Mouse (Mus musculus) gonadal fat pad, adult 2 months (tissue): Measurements from ENCODE around the gene Srarp. TPM values are rescaled to one million over a fixed set of nuclear protein-coding genes. Genes with fewer than 3 reads are reported as not detected.

ENCODE experiments used
- DNase-seq: peaks from one replicate; pipeline ENCODE4 v3.0.0-alpha.2; 2012; ENCODE audit warnings: low read depth
- polyA plus RNA-seq: library from polyadenylated mRNA; depleted of rRNA; stranded (reverse); fragments of >200 nt; gene quantifications from 2 replicates; pipeline ENCODE4 v1.2.3, GENCODE M21; 2012; rRNA removed

Srarp gene
- 0.81 and 1.3 TPM in 2 replicates for polyA plus RNA-seq

DNA sequence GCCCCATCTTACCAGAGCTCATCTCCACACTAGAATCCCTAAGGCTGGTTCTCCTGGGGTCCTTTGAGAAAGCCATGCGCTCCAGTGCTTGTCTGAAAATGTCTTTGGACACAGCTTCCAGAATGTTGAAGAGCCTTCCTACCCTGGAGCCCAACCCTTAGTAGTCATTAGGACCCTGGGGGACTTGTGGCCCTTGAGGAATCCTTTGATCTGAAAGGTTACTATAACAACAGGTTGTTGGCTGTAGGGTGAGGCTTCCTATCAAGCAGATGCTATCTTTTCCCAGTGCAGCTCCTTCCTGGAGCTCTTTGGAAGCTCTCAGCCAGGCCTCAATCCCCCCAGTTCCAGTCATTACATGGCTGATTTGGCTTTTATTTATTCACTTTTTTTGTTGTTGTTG lies at the start of gene Srarp:
Gene Srarp, minus strand, starts transcription at position 132 of the 400 bp plus-strand sequence.
- no peak for DNase-seq

DNA sequence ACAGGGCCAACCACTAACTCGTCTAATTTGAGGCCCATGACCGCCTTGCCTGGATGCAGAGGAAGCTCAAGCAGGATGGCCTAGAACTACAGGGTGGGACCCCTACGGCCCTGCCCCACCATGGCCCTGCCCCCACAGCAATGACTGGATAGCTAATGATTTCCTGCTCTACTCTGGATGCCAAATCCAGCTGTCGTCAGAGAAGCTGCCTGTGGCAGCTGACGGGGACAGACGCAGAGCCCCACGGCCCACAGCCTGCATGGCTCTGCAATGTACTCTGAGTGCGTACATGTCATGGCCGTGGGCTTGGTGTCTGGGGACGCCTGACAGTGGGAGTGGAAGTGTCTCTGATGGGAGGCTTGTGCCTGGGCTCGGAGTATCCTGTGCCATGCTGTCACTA lies 48.2 kb upstream of the Srarp start:
- DNase-seq, result no peak

DNA sequence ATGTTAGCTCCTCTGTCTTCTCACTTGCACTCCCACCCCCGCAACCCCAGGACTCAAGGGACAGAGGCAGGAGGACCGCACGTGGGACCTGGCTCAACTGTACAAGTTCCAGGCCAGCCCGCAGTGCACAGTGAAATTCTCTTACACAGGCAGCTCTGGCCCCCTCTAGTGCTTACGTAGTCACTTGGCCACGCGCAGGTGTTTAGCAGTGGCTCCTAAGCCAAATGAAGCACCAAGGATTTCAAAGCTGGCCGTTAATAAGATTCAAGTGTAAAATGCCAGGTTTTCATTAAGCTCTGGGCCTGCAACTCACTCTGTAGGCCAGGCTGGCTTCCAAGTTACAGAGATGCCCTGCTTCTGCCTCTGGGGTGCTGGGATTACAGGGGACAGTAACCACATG lies 43.5 kb upstream of the Srarp start:
- DNase-seq, result no peak

DNA sequence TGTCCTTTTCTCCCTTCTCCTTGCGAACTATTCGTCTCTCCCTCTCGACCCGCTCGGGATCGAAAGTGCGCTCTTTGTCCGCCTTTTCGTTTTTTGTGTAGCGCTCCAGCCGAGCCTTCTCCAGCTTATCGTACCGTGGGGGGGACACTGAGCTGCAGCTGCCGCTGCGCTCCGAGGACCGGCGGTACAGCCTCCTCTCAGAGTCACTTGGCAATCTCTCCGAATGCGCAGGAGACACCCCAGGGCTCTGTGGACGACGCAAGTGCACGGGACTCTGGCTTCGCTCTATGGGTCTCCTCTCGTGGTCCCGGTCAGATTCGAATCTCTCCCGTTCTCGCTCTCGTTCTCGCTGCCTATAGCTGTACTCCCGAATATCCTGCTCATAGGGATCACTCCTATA lies 42.9 kb upstream of the Srarp start:
- no peak for DNase-seq

DNA sequence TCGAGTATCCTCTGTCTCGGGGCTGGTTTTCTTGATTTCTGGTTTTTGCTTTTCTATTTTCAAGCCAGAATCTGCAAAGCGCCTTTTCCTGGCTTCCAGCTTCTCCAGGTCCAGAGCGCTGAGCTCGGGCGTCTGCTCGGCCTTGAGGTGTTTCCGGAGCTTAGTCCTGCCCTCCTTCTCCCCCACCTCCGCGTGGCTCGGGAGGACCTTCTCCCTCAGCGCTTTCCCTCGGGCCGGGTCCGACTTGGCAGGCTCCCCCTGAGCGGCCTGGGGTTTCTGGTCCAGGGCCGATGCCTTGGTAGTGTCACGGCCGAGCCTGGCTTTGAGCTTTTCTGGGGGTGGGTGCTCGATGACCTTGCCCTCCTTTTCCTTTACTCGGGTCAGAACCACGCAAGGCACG lies 42.3 kb upstream of the Srarp start:
- no peak for DNase-seq

DNA sequence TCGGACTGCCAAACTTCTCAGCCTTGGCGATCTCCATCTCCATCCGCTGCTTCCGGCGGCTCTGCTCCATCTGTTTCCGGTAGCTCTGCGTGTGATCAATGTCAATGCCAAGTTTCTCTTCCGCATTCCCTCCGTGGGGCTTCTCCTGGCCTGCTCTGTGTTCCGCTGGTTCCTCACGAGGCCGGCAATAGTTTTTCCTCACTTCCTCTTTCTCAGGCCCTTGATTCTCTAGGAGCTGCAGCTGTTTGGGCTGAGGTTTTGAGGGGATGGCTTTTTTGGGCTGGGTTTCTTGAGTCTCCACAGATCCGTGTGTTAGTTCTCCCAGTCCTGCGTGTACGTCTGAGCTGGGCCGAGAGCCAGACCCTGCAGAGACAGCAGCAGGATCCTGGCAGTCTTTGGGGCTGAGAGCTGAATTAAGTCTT lies 41.8 kb upstream of the Srarp start:
- no peak for DNase-seq

DNA sequence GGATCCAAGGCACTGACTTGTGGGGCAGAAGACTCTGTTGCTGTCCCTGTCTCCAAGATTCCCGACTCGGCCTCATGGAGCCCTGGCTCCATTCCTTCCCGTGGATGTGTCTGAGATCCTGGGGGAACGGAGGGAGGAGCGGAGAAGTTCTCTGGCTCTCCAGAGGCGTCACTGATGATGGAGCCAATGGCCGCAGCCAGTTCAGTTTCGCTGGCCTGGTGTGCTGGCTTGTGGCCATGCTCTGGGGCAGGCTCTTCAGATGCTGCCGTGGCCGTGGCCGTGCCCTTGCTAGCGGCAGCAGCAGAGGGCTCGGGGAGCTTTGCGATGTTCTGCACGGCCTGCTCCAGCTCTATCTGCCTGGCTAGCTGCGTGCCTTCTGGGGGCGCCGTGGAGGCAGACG lies 38.5 kb upstream of the Srarp start:
- no peak for DNase-seq

DNA sequence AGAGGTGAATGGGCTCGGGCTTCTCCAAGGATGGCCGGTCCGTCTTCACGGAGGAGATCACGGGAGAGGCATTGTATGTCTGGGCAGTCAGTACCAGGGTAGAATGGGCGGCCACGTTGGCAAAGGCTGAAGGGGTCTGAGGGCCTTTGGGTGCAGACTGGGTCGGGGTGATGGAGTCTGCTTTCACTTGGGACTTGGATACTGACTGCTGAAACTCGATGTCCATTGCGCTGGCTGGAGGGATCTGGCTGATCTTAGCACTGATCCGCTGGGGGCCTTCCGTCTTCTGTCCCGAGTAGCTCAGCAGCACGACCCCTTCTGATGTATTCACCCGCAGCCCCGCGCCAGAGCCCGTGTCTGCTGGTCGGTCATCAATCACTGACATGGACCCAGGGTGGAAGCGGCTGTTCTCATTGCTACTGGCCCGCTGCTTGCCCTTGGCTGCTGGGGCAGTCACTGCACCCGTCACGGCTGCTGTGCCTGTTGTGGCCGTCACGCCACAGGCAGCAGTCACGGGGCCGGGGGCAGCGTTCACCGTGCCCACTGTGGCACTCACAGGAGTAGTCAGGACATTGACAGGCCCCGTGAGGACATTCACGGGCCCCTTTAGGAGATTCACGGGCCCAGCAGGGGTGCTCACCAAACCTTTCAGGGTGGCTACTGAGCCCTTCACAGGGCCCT lies 36.9 kb upstream of the Srarp start:
- DNase-seq, result no peak

DNA sequence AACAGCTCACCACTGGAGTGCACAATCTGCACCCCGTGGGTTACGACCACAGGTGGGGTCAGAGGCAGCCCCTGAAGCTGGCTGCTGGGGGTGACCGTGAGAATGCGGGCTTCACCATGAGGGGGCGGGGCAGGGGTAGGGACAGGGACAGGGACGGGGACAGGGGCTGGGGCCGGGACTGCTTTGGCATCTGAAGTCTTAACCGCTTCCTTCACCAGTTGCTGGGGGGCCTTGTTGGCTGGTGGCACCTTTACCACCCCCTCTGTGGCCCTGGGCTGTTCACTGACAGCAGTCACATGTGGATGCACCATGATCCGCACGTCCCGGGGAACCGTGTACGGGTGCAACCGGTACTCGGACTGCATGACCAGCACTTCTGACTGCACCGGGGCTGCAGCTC lies 35.6 kb upstream of the Srarp start:
- no peak for DNase-seq

DNA sequence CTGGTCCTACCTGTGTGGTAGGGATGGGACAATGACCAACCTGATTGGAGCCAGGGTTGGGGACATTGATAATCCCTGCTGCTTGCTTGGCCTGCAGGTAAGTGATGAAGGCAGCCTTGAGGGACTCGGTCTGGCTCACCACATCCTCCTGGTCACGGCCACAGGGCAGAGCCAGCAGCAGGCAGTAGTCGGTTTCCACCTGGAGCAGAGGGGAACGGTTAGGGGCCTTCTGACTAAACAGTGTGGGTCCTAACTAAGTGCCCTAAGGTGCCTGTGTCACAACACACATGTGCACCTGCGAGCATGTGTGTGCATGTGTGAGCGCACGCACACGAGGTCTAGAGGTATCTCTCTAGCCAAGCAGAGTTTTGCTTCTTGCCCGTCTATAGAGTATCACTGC lies 33.4 kb upstream of the Srarp start:
- no peak for DNase-seq

DNA sequence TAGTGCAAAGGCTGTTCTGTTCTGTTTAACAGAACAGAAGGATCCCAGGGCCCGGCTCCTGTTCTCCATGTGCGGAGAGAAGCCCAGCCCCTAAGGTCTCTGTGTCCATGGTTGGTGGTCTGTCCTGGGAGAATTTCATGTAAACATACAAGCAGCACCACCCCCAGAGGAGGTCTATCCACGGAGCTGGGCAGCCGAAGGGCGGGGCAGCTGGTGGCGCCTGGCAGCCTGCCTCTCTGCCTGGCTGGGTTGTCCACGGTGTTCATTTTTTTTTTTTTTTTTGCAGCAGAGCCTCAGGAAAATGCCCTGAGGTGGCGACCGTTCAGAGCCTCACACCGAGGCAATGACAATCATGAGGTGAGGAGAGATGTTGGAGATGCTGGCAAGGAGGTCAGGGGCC lies 32.7 kb upstream of the Srarp start:
- no peak for DNase-seq

DNA sequence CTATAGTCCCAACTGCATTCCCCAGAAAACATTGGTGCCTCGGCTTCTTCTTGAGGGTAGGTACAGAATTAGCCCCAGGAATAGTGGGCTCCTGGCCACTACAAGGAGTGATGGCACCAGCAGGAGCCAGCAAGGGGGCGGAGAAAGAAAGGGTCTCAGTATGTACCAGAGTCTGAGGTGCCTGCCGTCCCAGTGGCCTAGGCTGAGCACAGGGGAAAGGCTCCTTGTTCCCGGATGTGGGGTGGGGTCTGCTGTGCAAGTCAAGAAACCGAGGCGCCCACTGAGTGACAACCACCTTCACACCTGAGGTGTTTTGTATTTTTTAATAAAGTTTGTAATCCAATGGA lies 31.6 kb upstream of the Srarp start:
- no peak for DNase-seq

DNA sequence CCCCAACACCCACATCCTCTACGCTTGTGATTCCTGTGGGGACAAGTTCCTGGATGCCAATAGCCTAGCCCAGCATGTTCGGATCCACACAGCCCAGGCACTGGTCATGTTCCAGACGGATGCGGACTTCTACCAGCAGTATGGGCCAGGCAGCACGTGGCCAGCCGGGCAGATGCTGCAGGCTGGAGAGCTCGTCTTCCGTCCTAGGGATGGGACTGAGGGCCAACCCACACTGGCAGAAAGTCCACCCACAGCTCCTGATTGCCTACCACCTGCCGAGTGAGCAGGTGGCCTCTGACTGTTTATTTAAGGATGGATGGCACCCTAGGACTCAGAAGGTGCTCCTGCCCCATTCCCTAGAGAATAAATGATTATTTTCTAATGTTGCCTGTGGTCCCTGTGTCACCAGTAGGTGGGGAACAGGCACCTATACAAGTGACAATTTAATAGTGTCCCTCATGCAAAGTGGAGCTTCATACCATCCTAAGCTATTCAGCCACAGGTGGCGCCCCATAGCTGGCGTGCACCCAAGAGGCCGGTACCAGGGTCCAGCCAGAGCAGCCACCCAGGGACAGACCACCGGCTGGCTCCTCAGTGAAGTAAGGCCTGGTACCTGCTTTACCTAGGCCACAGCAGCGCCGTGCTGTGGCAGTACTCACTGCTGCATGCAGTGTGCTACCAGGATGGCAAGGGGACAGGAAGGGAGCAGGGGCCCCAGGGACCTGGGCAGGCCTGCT lies 31.1 kb upstream of the Srarp start:
- no peak for DNase-seq

DNA sequence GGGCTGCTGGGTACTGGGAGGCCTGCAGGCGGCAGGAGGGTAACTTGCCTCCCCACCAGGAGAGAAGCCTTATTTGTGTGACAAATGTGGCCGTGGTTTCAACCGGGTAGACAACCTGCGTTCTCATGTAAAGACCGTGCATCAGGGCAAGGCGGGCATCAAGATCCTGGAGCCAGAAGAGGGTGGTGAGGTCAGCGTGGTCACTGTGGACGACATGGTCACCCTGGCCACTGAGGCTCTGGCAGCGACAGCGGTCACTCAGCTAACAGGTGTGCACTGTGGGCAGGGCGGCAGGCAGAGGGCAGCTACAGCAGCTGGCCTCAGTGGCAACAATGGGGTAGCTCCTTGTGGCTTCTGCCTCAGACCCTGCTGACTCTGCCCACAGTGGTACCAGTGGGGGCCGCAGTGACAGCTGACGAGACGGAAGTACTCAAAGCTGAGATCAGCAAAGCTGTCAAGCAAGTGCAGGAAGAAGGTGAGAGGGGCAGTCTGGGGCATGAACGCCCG lies 30.4 kb upstream of the Srarp start:
- no peak for DNase-seq

DNA sequence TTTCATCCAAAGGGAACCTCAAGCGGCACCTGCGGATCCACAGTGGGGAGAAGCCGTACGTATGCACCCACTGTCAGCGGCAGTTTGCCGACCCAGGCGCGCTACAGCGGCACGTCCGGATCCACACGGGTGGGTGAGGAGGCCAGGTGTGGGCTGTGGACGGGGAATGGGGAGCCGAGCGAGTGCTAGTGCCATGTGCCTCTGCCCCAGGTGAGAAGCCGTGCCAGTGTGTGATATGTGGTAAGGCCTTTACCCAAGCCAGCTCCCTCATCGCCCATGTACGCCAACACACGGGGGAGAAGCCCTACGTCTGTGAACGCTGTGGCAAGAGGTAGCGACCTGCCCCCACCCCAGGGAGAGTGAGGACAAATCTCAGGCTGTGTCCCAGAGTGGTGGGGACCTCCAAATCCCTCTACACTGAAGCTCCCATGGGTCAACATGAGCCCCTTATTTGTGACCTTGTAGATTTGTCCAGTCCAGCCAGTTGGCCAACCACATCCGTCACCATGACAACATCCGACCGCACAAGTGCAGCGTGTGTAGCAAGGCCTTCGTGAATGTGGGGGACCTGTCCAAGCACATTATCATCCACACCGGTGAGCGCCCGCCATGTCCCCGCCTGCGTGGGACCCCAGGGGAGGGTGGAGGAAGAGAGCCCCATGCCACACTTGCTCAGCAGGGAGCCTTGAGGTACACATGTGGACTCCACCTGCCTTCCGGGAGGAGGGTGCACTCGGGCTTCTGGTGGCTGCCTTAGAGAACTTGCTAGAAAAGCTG lies 29.8 kb upstream of the Srarp start:
- no peak for DNase-seq

DNA sequence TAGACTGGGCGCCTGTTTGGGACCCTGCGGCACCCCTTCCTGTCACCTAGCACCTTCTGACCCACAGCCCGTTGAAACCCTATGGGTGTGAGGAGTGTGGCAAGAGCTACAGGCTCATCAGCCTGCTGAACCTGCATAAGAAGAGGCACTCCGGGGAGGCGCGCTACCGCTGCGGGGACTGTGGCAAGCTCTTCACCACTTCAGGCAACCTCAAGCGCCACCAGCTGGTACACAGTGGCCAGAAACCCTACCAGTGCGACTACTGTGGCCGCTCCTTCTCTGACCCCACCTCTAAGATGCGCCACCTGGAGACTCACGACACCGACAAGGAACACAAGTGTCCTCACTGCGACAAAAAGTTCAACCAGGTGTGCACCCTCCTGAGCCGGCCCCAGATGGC lies 28.8 kb upstream of the Srarp start:
- no peak for DNase-seq

DNA sequence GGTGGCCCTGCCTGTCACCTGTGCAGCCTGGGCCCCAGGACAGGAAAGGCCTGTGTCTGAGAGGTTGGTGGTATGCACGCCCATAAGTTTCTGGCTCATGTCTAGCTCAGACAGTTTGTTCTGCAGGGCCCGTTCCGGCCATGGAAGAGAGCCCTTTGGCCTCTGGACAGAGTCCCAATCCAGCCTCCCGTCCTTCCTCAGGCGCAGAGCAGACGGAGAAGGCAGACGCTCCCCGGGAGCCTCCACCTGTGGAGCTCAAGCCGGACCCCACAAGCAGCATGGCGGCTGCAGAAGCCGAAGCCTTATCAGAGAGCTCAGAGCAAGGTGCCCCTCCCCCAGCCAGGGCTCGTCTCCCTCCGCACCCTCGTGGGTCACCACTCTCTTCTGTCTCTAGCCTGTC lies 27.6 kb upstream of the Srarp start:
- no peak for DNase-seq

DNA sequence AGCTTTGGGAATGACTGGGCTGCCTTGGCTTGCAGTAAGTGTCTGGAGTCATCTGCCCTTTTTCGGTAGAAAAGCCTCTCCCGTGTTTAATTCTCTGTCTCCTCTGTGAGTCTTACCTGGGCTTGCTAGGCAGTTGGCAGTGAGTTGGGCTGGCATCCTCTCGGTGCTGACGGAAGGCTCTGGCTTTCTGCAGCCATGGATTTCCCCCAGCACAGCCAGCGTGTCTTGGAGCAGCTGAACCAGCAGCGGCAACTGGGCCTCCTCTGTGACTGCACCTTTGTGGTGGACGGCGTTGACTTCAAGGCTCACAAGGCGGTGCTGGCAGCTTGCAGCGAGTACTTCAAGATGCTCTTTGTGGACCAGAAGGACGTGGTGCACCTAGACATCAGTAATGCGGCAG lies 25.7 kb upstream of the Srarp start:
- DNase-seq, result no peak

DNA sequence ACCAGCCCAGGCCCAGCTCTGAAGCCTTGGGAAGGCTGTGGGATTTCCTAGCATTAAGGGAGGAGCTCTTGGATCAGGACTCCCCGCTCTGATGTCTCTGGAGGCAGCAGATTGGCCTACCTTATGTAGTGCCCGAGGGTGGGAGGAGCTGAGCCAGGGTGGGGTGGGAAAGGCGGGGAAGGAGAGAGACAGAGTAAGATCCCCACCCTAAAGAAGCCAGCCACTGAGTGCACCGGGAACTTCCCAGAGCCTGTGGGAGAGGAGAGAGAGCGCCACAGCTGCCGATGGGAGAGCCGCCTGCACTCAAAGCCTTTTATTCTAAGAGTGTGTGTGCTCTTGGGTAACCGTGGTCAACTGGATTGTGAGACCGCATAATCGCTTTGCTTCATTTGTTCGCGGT lies 25.2 kb upstream of the Srarp start:
- no peak for DNase-seq

DNA sequence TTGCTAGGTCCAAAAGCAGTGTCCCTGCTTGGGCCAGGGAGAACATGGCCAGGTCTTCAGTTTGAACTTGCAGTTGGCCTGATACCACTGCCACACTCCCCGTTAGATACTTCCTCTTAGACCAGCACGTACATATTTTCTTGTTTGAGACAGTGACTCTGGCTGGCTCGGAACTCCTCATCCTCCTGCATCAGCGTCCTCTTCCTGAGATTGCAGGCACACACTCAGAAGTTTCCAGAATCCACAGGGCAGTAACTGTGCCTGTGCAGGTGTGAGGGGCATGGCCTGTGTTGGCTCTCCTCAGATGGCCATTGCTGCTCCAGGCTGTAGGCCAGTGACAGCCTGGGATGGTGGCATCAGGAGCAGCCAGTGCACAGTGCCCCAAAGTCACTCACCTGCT lies 24.6 kb upstream of the Srarp start:
- DNase-seq, result no peak

DNA sequence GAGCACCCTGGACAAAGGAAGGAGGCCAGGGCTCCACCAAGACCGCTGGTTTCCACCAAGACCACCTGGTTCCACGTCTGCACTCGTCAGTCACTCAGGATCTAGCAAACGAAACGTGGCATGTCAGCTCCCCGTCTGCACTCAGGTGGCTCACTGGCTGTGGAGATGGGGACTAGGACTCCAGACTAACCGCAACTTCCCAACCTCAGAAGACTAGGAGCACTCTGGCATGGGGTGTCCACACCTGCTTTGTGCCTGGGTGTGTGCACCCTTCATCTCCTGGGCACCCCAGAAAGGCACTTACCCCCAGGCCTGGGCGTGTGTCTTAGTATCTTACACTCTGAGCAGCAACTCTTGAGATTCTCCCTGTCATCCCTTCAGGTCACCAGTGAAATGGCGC lies 23.9 kb upstream of the Srarp start:
- DNase-seq, result no peak

DNA sequence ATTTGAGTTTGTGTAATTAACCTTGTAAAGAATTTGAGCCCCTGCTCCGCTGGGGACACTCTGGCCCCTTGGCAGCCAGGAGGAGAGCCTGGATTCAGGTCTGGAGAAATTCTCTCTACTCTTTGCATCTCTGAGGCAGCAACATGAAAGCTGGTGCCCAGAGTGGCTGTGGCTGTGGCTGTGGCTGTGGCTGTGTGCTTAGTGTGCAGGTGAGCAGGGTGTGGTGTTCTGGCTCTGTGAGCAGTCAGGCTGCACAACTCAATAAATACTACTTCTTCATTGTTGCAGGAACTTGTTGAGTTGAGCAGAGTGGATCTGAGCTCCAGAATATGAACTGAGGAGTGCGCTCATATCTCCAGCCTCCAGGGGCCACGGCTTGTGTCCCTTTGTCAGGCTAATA lies 23.0 kb upstream of the Srarp start:
- no peak for DNase-seq

DNA sequence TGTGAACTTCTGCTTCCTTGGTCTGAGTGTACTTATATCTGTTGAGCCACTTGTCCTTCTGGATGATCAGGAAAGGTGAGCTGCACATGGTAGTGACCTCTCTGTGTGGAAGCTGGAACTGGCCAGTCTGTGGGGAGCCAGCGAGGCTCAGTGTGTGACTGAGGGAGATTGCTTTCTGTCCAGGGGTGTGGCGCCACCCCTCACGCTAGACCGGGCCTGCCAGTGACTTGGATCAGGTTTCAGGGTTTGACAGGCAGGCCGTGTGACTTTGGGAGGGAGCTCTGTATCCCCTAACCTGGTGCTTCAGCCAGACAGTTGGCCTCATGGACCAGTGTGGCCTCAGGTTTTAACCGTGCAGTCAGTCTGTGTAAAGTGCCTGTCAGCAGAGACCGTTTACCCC lies 22.3 kb upstream of the Srarp start:
- DNase-seq, result peak; percentile 71
